Mouse (Mus musculus) CD4-positive helper T cell, adult 2 months (primary cell): Measurements from ENCODE around the gene Cdk7.

Experiments used
- DNase-seq: peaks from one replicate; pipeline ENCODE4 v3.0.0-alpha.2; 2012; ENCODE audit warnings: low read depth, missing footprints, low spot score

The Cdk7 gene

GRCm38 (mm10) chr13:100725194-100725593, 5.5 kb downstream of the Cdk7 start:
- DNase-seq, result no peak

GRCm38 (mm10) chr13:100724051-100724754, 6.5 kb downstream of the Cdk7 start:
- DNase-seq, result no peak

- no peak for DNase-seq
Observed at GRCm38 (mm10) chr13:100721656-100722055, 9.1 kb downstream of the Cdk7 start.

- DNase-seq, result no peak
Observed at GRCm38 (mm10) chr13:100715467-100715866, 15.3 kb downstream of the Cdk7 start.

- DNase-seq, result no peak
Observed at GRCm38 (mm10) chr13:100706206-100706605, 24.5 kb downstream of the Cdk7 start.

- DNase-seq, result no peak
Observed at GRCm38 (mm10) chr13:100703468-100703867, 27.3 kb downstream of the Cdk7 start.

GRCm38 (mm10) chr13:100698866-100699265, 31.9 kb downstream of the Cdk7 start:
- no peak for DNase-seq

GRCm38 (mm10) chr13:100697541-100697940, 33.2 kb downstream of the Cdk7 start:
- DNase-seq, result no peak

GRCm38 (mm10) chr13:100687513-100687912, 43.2 kb downstream of the Cdk7 start:
- no peak for DNase-seq

GRCm38 (mm10) chr13:100684355-100684754, 46.4 kb downstream of the Cdk7 start:
- peak; percentile 30 for DNase-seq

- DNase-seq, result no peak
Observed at GRCm38 (mm10) chr13:100682837-100683236, 47.9 kb downstream of the Cdk7 start.

- no peak for DNase-seq
Observed at GRCm38 (mm10) chr13:100681615-100682014, 49.1 kb downstream of the Cdk7 start.

- no peak for DNase-seq
Observed at GRCm38 (mm10) chr13:100675936-100676635, 54.7 kb downstream of the Cdk7 start.

- peak; percentile 39 for DNase-seq
Observed at GRCm38 (mm10) chr13:100670181-100670741, 60.5 kb downstream of the Cdk7 start.

GRCm38 (mm10) chr13:100669291-100670022, 61.3 kb downstream of the Cdk7 start, which contains the start of gene Ccdc125:
Gene Ccdc125 (plus strand): TSS chr13:100669717.
- peak; percentile 61 for DNase-seq

- DNase-seq, result peak; percentile 65
Observed at GRCm38 (mm10) chr13:100659864-100660456, 70.8 kb downstream of the Cdk7 start.

GRCm38 (mm10) chr13:100658091-100658490, 72.6 kb downstream of the Cdk7 start:
- DNase-seq, result no peak
